Mouse (Mus musculus): ENCODE data around the gene Fam118b. TPM values are rescaled to one million over a fixed set of nuclear protein-coding genes. Genes with fewer than 3 reads are reported as not detected.

The Fam118b gene
- polyA plus RNA-seq, 1 experiment from 2014 or later, result 37.6 TPM

- H3K4me3 ChIP-seq (replicated peaks), result no peak overlapping the region
- no peaks in the 10 kb centered on the region for H3K27me3 ChIP-seq
- H3K9me3 ChIP-seq (replicated peaks), result no peaks in the 10 kb centered on the region
- WGBS, result 81% methylated on average over 10 of the region's 10 CpGs
- no peak overlapping the region for H3K4me2 ChIP-seq
- ATAC-seq (replicated peaks; ENCODE audit: low FRiP score), result no peak
- no peaks in the 10 kb centered on the region for H3K4me1 ChIP-seq
- H3K36me3 ChIP-seq, result peaks cover 45% of the 10 kb centered on the region
- no peak overlapping the region for H3K27ac ChIP-seq
- no peak overlapping the region for H3K9ac ChIP-seq
Observed at GRCm38 (mm10) chr9:35187351-35187903, 80.2 kb downstream of the Fam118b start.

- no peaks in the 10 kb centered on the region for H3K9me3 ChIP-seq (replicated peaks)
- 84% methylated on average over 4 of the region's 4 CpGs for WGBS
- no peak overlapping the region for H3K27ac ChIP-seq
- no peaks in the 10 kb centered on the region for H3K27me3 ChIP-seq
- no peak overlapping the region for H3K4me3 ChIP-seq (replicated peaks)
- H3K4me1 ChIP-seq, result no peaks in the 10 kb centered on the region
- H3K9ac ChIP-seq, result no peak overlapping the region
- H3K36me3 ChIP-seq, result peaks cover 45% of the 10 kb centered on the region
- H3K4me2 ChIP-seq, result no peak overlapping the region
- no peak for ATAC-seq (replicated peaks; ENCODE audit: low FRiP score)
Observed at GRCm38 (mm10) chr9:35186430-35186829, 81.2 kb downstream of the Fam118b start.

- no peak for ATAC-seq (replicated peaks; ENCODE audit: low FRiP score)
Observed at GRCm38 (mm10) chr9:35183359-35183758, 84.2 kb downstream of the Fam118b start.

GRCm38 (mm10) chr9:35182832-35183231 lies 84.8 kb downstream of the Fam118b start:
- Histone ChIP-seq H3K9me3 (replicated peaks) (no peaks in the 10 kb centered on the region), H3K27ac (no peak overlapping the region), H3K4me1 (no peaks in the 10 kb centered on the region), H3K27me3 (no peaks in the 10 kb centered on the region), H3K36me3 (peaks cover 11% of the 10 kb centered on the region), H3K4me3 (replicated peaks) (no peak overlapping the region), H3K9ac (no peak overlapping the region), H3K4me2 (no peak overlapping the region)
- ATAC-seq (replicated peaks; ENCODE audit: low FRiP score), result no peak
- WGBS, result 77% methylated on average over 2 of the region's 2 CpGs

More at GRCm38 (mm10) chr9:35183359-35183758, 84.2 kb downstream of the Fam118b start:
- 59% methylated on average over 5 of the region's 5 CpGs for WGBS
- Histone ChIP-seq H3K27me3 (no peaks in the 10 kb centered on the region), H3K27ac (no peak overlapping the region), H3K9me3 (replicated peaks) (no peaks in the 10 kb centered on the region), H3K9ac (no peak overlapping the region), H3K4me2 (no peak overlapping the region), H3K36me3 (peaks cover 16% of the 10 kb centered on the region), H3K4me3 (replicated peaks) (no peak overlapping the region), H3K4me1 (no peaks in the 10 kb centered on the region)

GRCm38 (mm10) chr9:35176124-35176659 lies 91.4 kb downstream of the Fam118b start:
- Histone ChIP-seq H3K4me1 (peaks cover 11% of the 10 kb centered on the region), H3K9me3 (replicated peaks) (no peaks in the 10 kb centered on the region), H3K9ac (no peak overlapping the region), H3K27me3 (no peaks in the 10 kb centered on the region), H3K27ac (peak overlapping the region; percentile 87; the same call in 1 of the 2 replicates), H3K36me3 (0 out of 2 replicates have a peak, but pooled peaks cover 4% of the 10 kb centered on the region), H3K4me3 (replicated peaks) (peak overlapping the region; percentile 68), H3K4me2 (peak overlapping the region; percentile 89)
- no peak; the same call in 1 of the 2 replicates for ATAC-seq (replicated peaks; ENCODE audit: low FRiP score)
- WGBS, result 52% methylated on average over 14 of the region's 14 CpGs

- WGBS, result under 1% methylated on average over 38 of the region's 38 CpGs
- peaks cover 11% of the 10 kb centered on the region for H3K4me1 ChIP-seq
- peak within 1 kb of the TSS; percentile 89 for H3K4me2 ChIP-seq
- peak within 1 kb of the TSS; percentile 87 for H3K27ac ChIP-seq
- H3K9me3 ChIP-seq (replicated peaks), result no peaks in the 10 kb centered on the region
- peaks cover 9% of the 10 kb centered on the region; the same call in 1 of the 2 replicates for H3K36me3 ChIP-seq
- H3K4me3 ChIP-seq (replicated peaks), result peak within 1 kb of the TSS; percentile 68
- ATAC-seq (replicated peaks; ENCODE audit: low FRiP score), result peak; percentile 98
- peak within 1 kb of the TSS; percentile 58 for H3K9ac ChIP-seq
- H3K27me3 ChIP-seq, result no peaks in the 10 kb centered on the region
Observed at GRCm38 (mm10) chr9:35175251-35176123, 92.1 kb downstream of the Fam118b start, which contains the start of gene Dcps. TSS of gene Dcps (minus strand) at chr9:35176061.

- no peak overlapping the region for H3K27ac ChIP-seq
- H3K27me3 ChIP-seq, result no peaks in the 10 kb centered on the region
- H3K9me3 ChIP-seq (replicated peaks), result no peaks in the 10 kb centered on the region
- H3K4me1 ChIP-seq, result peaks cover 14% of the 10 kb centered on the region
- no peak overlapping the region for H3K9ac ChIP-seq
- H3K4me3 ChIP-seq (replicated peaks), result no peak overlapping the region
- 92% methylated on average over 1 of the region's 1 CpGs for WGBS
- no peak overlapping the region for H3K4me2 ChIP-seq
- peaks cover 9% of the 10 kb centered on the region; the same call in 1 of the 2 replicates for H3K36me3 ChIP-seq
- ATAC-seq (replicated peaks; ENCODE audit: low FRiP score), result no peak
Observed at GRCm38 (mm10) chr9:35173331-35173730, 94.3 kb downstream of the Fam118b start.

- 93% methylated on average over 7 of the region's 7 CpGs for WGBS
Observed at GRCm38 (mm10) chr9:35170071-35170470, 97.5 kb downstream of the Fam118b start.

More at GRCm38 (mm10) chr9:35170071-35170470, 97.5 kb downstream of the Fam118b start:
- ATAC-seq (replicated peaks; ENCODE audit: low FRiP score), result no peak
- Histone ChIP-seq H3K9ac (no peak overlapping the region), H3K4me2 (no peak overlapping the region), H3K4me1 (peaks cover 22% of the 10 kb centered on the region), H3K4me3 (replicated peaks) (no peak overlapping the region), H3K27ac (no peak overlapping the region), H3K36me3 (peaks cover 9% of the 10 kb centered on the region; the same call in 1 of the 2 replicates), H3K27me3 (no peaks in the 10 kb centered on the region), H3K9me3 (replicated peaks) (no peaks in the 10 kb centered on the region)

Other genes with a start within 250 kb of the Fam118b start
- 17.4 and 17.8 TPM in 2 replicates for gene St3gal4, start 148.5 kb downstream of the Fam118b start, polyA plus RNA-seq (2015; fragmentation: Nextera tagmentation; extraction: Ambion mirVana)
- 94.4 and 95.4 TPM in 2 replicates for gene Dcps, start 91.7 kb downstream of the Fam118b start, polyA plus RNA-seq (2015; fragmentation: Nextera tagmentation; extraction: Ambion mirVana)
- 117 and 123 TPM in 2 replicates for gene Srpr, start 67.6 kb downstream of the Fam118b start, polyA plus RNA-seq (2015; fragmentation: Nextera tagmentation; extraction: Ambion mirVana)
- 11.9 and 12.1 TPM in 2 replicates for gene Tirap, start 67.5 kb downstream of the Fam118b start, polyA plus RNA-seq (2015; fragmentation: Nextera tagmentation; extraction: Ambion mirVana)
- gene Foxred1, start 56.8 kb downstream of the Fam118b start, polyA plus RNA-seq (2015; fragmentation: Nextera tagmentation; extraction: Ambion mirVana), result 47.3 and 50.7 TPM in 2 replicates
- gene Rpusd4, start 60 bp upstream of the Fam118b start, polyA plus RNA-seq (2015; fragmentation: Nextera tagmentation; extraction: Ambion mirVana), result 28.9 and 31.5 TPM in 2 replicates
- 4.0 and 4.2 TPM in 2 replicates for gene Cdon, start 153.3 kb upstream of the Fam118b start, polyA plus RNA-seq (2015; fragmentation: Nextera tagmentation; extraction: Ambion mirVana)

Data from kidney, embryonic 15.5 days (tissue).